Mouse (Mus musculus) heart, postnatal 0 days (tissue): ENCODE data around the gene Hs3st6. TPM values are rescaled to one million over a fixed set of nuclear protein-coding genes. Genes with fewer than 3 reads are reported as not detected.
A peak's percentile ranks its signal among the peaks of the same experiment; 100 is the strongest.

Experiments used
- ATAC-seq: fragments of 200-750 bp; cut with Nextera tagmentation; 2 replicates; pipeline ENCODE4 v1.8.0; 2017; ENCODE audit warnings: low read depth, moderate number of reproducible peaks, moderate library complexity; ENCODE audit not compliant: insufficient read depth
- DNase-seq: peaks from one replicate; pipeline ENCODE4 v3.0.0-alpha.2; 2016; ENCODE audit warnings: low spot score
- H3K27ac ChIP-seq: fragments of 300-500 bp; sonication (generic); 2 replicates; pipeline ENCODE4 v1.5.1; 2014; ENCODE audit warnings: low read depth, mild to moderate bottlenecking
- H3K27me3 ChIP-seq: fragments of 300-500 bp; sonication (generic); 2 replicates; pipeline ENCODE4 v1.6.1; 2014; ENCODE audit warnings: low read length, mixed read lengths; ENCODE audit not compliant: control insufficient read depth, insufficient read depth
- H3K36me3 ChIP-seq: fragments of 300-500 bp; sonication (generic); replicated peaks from 2 replicates; pipeline ENCODE4 v1.6.1; 2014; ENCODE audit warnings: low read length, mixed read lengths; ENCODE audit not compliant: control insufficient read depth, insufficient read depth
- H3K4me1 ChIP-seq: fragments of 300-500 bp; sonication (generic); 2 replicates; pipeline ENCODE4 v1.6.1; 2014; ENCODE audit warnings: antibody characterized with exemption; ENCODE audit not compliant: control insufficient read depth, insufficient read depth
- H3K4me2 ChIP-seq: fragments of 300-500 bp; sonication (generic); 2 replicates; pipeline ENCODE4 v1.6.1; 2014; ENCODE audit warnings: low read depth, mild to moderate bottlenecking, low read length, moderate library complexity
- H3K4me3 ChIP-seq: fragments of 300-500 bp; sonication (generic); 2 replicates; pipeline ENCODE4 v1.5.1; 2014; ENCODE audit warnings: low read depth, low read length
- H3K9ac ChIP-seq: fragments of 300-500 bp; sonication (generic); replicated peaks from 2 replicates; pipeline ENCODE4 v1.6.1; 2014; ENCODE audit warnings: low read depth, low read length, mixed read lengths
- H3K9me3 ChIP-seq: fragments of 300-500 bp; sonication (generic); replicated peaks from 2 replicates; pipeline ENCODE4 v1.6.1; 2016; ENCODE audit warnings: low read length; ENCODE audit not compliant: control insufficient read depth
- CTCF ChIP-seq: IDR thresholded peaks from 2 replicates; pipeline ENCODE4 v1.5.1; 2016; ENCODE audit warnings: antibody characterized with exemption, control low read depth, low read depth
- EP300 ChIP-seq: IDR thresholded peaks from 2 replicates; pipeline ENCODE4 v1.6.1; 2016; ENCODE audit warnings: antibody characterized with exemption, low read depth
- WGBS: fragments of 180-500 bp; shearing (Covaris S2); extraction: QIAGEN DNeasy Blood & Tissue Kit; methylation state at CpG from one replicate; pipeline ENCODE4 v1.1.7; 2014; 5-methylcytosine and 5-hydroxymethylcytosine counted together
- polyA plus RNA-seq: library from polyadenylated mRNA; unstranded; fragments of >200 nt; fragmentation: Nextera tagmentation; extraction: Ambion mirVana; gene quantifications from 2 replicates; pipeline ENCODE4 v1.2.1, GENCODE M21; 2015
- total RNA-seq: library from RNA; depleted of rRNA; stranded (reverse); fragments of >200 nt; gene quantifications from 2 replicates; pipeline ENCODE4 v1.2.3, GENCODE M21; 2014; ENCODE audit warnings: low replicate concordance; rRNA removed

Hs3st6 gene
- total RNA-seq, result 0.23 and 3.4 TPM in 2 replicates
- 0.14 TPM in 2 replicates for polyA plus RNA-seq

DNA sequence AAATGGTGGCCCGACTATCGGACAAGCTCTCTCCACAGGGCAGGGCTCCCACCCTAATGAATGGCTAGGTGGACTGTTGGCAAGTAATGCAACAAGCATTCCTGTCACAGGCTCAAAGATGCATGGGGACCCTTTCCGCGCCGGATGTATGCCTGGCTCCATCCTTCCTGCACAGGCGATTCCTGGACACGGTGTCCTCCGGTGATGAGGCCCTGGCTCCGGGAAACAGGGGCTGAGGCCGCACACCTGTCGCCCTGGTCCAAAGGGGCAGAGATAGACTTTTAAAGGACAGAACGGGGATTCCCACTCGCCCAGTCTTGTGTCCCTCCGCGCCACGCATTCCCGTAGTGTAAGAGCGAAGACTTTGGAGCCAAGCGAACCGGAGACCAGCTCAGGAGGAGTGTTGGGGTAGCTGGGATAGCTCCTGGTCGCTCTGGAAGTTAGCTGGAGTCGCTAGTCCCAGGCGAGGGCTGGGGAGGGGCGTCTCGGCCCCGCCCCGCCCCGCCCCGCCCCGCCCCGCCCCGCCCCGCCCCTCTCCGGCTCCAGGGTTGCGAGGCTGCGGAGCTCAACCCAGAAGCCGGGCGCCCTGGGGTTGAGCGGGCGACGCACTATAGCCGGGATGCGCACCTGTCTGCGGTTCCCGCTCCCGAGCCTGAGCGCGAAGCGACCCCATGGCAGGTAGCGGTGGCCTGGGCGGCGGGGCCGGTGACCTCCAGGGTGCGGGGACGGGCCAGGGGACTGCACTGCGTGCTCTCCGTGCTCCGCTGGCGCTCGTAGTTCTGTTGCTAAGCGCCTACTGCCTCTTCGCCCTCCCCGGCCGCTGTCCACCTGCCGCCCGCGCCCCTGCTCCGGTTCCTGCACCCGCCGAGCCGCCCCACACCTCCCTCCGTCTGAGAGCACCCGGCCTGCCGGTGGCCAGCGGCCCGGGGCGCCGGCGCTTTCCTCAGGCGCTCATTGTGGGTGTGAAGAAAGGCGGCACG, at the start of gene Hs3st6:
Hs3st6 (plus strand) TSS at position 574 of the 980 bp plus-strand sequence.
- DNase-seq, result no peak
- WGBS, result 2% methylated on average over 55 of the region's 82 CpGs
- Histone ChIP-seq H3K4me3 (peak within 1 kb of the TSS; percentile 58), H3K36me3 (no peaks in the 10 kb centered on the region), H3K4me2 (peak within 1 kb of the TSS; percentile 95), H3K27me3 (peaks cover 58% of the 10 kb centered on the region), H3K9ac (no peak within 1 kb of the TSS; the same call in 1 of the 2 replicates), H3K9me3 (no peaks in the 10 kb centered on the region), H3K27ac (no peak within 1 kb of the TSS), H3K4me1 (0 out of 2 replicates have a peak, but pooled peaks cover 6% of the 10 kb centered on the region)
- peak; percentile 86 for ATAC-seq
- TF ChIP-seq EP300, result no peak
- TF ChIP-seq CTCF, result no peak

DNA sequence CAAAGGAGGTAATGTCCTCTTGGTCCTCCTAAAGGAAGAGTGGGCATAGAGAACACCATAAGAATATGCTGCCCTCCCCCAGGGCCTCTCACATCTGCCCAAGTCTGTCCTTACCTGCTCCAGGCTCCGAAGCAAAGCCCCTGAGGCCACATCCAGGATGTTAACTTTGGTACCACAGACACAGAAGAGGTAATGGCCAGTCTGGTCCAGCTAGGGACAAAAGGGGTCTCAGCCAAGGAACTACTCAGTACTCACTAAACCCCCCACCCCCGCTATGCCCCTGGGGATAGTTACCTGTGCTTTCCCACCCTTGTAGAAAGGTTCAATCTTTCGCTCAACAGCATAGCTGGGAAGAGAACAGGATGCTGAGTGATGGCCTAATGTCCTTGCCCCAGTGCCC, 47.0 kb upstream of the Hs3st6 start:
- Histone ChIP-seq H3K4me3 (no peak overlapping the region), H3K9ac (no peak overlapping the region), H3K4me2 (no peak overlapping the region), H3K36me3 (peaks cover 45% of the 10 kb centered on the region), H3K9me3 (no peaks in the 10 kb centered on the region), H3K27ac (no peak overlapping the region), H3K27me3 (no peaks in the 10 kb centered on the region), H3K4me1 (peaks cover 13% of the 10 kb centered on the region; the same call in 1 of the 2 replicates)
- ATAC-seq (no peak), DNase-seq (no peak)
- no peak for TF ChIP-seq EP300
- no peak for TF ChIP-seq CTCF
- WGBS, result 88% methylated on average over 3 of the region's 3 CpGs

DNA sequence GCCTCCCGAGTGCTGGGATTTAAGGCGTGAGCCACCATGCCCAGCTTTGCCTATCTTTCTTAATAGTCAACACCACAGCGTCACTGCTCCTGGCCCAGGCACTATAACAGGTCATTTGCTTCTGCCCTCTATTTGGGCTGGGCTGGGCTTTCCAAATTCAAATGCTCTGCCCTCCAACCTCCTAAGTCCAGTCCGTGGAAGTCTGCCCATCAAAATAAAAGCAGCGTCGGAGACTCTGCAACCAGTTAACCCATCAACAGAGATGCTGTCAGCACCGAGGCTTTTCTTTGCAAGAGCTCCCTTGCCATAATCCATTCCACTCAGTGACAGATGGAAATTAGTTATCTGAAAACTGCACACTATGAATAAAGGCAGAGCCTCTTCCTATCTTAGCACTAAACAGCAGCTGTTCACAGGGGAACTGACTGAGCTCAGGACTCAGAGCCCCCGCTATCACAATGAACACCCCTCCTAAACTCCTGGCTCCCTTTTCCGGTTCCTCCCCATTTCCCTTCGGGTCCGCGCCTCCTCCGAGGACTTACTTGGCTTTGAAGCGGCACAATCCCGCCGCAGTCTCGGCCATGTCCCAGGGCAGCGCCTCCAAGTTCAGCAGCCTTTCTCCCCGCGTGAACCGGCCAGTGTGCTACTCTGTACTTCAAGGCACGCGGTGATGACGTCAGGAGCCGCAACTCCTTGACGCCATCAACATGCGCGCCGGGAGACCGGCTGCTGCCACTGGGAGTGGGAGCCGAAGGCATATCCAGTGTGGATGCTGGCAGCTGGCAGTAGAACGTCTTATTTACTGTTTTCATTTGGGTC, 45.6 kb upstream of the Hs3st6 start, which contains the start of gene Tbl3:
Tbl3 (minus strand) TSS at position 679 of the 819 bp plus-strand sequence.
- Histone ChIP-seq H3K9ac (peak within 1 kb of the TSS; percentile 73), H3K27ac (peak within 1 kb of the TSS; percentile 79), H3K9me3 (no peaks in the 10 kb centered on the region), H3K27me3 (no peaks in the 10 kb centered on the region), H3K4me2 (peak within 1 kb of the TSS; percentile 74), H3K4me3 (peak within 1 kb of the TSS; percentile 68), H3K4me1 (peaks cover 13% of the 10 kb centered on the region; the same call in 1 of the 2 replicates), H3K36me3 (peaks cover 31% of the 10 kb centered on the region)
- TF ChIP-seq EP300 (no peak), CTCF (0 out of 2 replicates have a peak, but pooled peaks have one; percentile 6)
- DNase-seq (peak; percentile 92), ATAC-seq (peak; percentile 87)
- WGBS, result 2% methylated on average over 32 of the region's 32 CpGs

DNA sequence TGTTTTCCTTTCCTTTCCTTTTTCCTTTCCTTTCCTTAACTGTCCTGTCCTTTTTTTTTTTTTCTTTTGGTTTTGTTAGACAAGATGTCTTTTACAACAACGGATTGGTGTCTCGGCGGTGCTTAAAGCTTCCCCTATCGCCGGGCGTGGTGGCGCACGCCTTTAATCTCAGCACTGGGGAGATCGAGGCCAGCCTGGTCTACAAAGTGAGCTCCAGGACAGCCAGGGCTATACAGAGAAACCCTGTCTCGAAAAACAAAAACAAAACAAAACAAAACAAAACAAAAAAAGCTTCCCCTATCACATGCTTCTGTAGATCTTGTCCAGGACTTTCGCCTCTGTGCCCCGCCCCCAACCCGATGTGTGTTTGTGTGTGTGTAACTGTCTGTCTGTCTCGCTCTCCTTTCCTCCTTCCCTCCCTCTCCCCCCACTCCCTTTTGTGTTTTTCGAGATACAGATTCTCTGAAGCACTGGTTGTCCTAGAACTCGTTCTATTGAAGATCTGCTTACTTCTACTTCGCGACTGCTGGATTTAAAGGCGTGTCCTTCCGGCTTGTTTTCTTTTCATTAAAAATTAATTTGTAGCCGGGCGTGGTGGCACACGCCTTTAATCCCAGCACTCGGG, 44.9 kb upstream of the Hs3st6 start:
- peak overlapping the region; percentile 73 for H3K9ac ChIP-seq
- no peak for TF ChIP-seq EP300
- TF ChIP-seq CTCF, result no peak
- ATAC-seq (peak; percentile 45; the same call in 1 of the 2 replicates), DNase-seq (no peak)
- H3K4me1 ChIP-seq, result peaks cover 13% of the 10 kb centered on the region; the same call in 1 of the 2 replicates
- peak overlapping the region; percentile 68 for H3K4me3 ChIP-seq
- H3K4me2 ChIP-seq, result peak overlapping the region; percentile 74
- H3K27ac ChIP-seq, result peak overlapping the region; percentile 79
- WGBS, result 4% methylated on average over 24 of the region's 24 CpGs
- H3K36me3 ChIP-seq, result peaks cover 24% of the 10 kb centered on the region
- H3K9me3 ChIP-seq, result no peaks in the 10 kb centered on the region
- H3K27me3 ChIP-seq, result no peaks in the 10 kb centered on the region
